Mouse (Mus musculus): ENCODE measurements at regions not wholly inside any gene's neighbourhood (a gene's known extent, or its start where the extent isn't known, plus 50 kb on each side); places are given as distances from the start of the nearest gene placed in this dataset.
A peak's percentile ranks its signal among the peaks of the same experiment; 100 is the strongest.

- no peaks in the 10 kb centered on the region for H3K27me3 ChIP-seq (ENCODE audit: control insufficient read depth, insufficient read depth, low read length)
- WGBS, result 69% methylated on average over 2 of the region's 2 CpGs
- no peaks in the 10 kb centered on the region for H3K36me3 ChIP-seq (ENCODE audit: control insufficient read depth, insufficient read depth, low read length)
- H3K27ac ChIP-seq (replicated peaks; ENCODE audit: insufficient read depth, low read depth, low read length), result no peak overlapping the region
- no peak overlapping the region for H3K4me3 ChIP-seq (ENCODE audit: insufficient read depth, low read depth, low read length)
- no peak overlapping the region for H3K9ac ChIP-seq (ENCODE audit: low read depth, low read length)
- H3K79me2 ChIP-seq (ENCODE audit: control insufficient read depth, insufficient read depth, low read length), result no peaks in the 10 kb centered on the region
- DNase-seq (ENCODE audit: extremely low read depth, low read depth, low spot score), result no peak
- no peaks in the 10 kb centered on the region for H3K4me1 ChIP-seq (ENCODE audit: control insufficient read depth, insufficient read depth, low read length)
- no peak for TF ChIP-seq POLR2A (IDR thresholded peaks at IDR 0.05; ENCODE audit: extremely low read depth, insufficient read depth, low read length)
- no peak for TF ChIP-seq CTCF (IDR thresholded peaks at IDR 0.05; ENCODE audit: low read depth, low read length)
Observed at GRCm38 (mm10) chr1:148901319-148902033, 1059.6 kb downstream of the Pla2g4a start.

GRCm38 (mm10) chr1:148870788-148871187 is 1090.3 kb downstream of the Pla2g4a start:
- H3K36me3 ChIP-seq (ENCODE audit: control insufficient read depth, insufficient read depth, low read length), result no peaks in the 10 kb centered on the region
- DNase-seq (ENCODE audit: extremely low read depth, low read depth, low spot score), result no peak
- H3K27ac ChIP-seq (replicated peaks; ENCODE audit: insufficient read depth, low read depth, low read length), result no peak overlapping the region
- TF ChIP-seq POLR2A (IDR thresholded peaks at IDR 0.05; ENCODE audit: extremely low read depth, insufficient read depth, low read length), result no peak
- TF ChIP-seq CTCF (IDR thresholded peaks at IDR 0.05; ENCODE audit: low read depth, low read length), result no peak
- no peak overlapping the region for H3K4me3 ChIP-seq (ENCODE audit: insufficient read depth, low read depth, low read length)
- 90% methylated on average over 1 of the region's 1 CpGs for WGBS
- no peaks in the 10 kb centered on the region for H3K4me1 ChIP-seq (ENCODE audit: control insufficient read depth, insufficient read depth, low read length)
- H3K79me2 ChIP-seq (ENCODE audit: control insufficient read depth, insufficient read depth, low read length), result no peaks in the 10 kb centered on the region
- H3K9ac ChIP-seq (ENCODE audit: low read depth, low read length), result no peak overlapping the region
- no peaks in the 10 kb centered on the region for H3K27me3 ChIP-seq (ENCODE audit: control insufficient read depth, insufficient read depth, low read length)

- Histone ChIP-seq H3K9ac (ENCODE audit: low read depth, low read length) (no peak overlapping the region), H3K36me3 (ENCODE audit: control insufficient read depth, insufficient read depth, low read length) (no peaks in the 10 kb centered on the region)
- 63% methylated on average over 2 of the region's 2 CpGs for WGBS
Observed at GRCm38 (mm10) chr1:148863582-148863981, 1097.5 kb downstream of the Pla2g4a start.

GRCm38 (mm10) chr1:148852990-148853389 is 1108.1 kb downstream of the Pla2g4a start:
- Histone ChIP-seq H3K27ac (replicated peaks; ENCODE audit: insufficient read depth, low read depth, low read length) (no peak overlapping the region), H3K27me3 (ENCODE audit: control insufficient read depth, insufficient read depth, low read length) (no peaks in the 10 kb centered on the region), H3K4me1 (ENCODE audit: control insufficient read depth, insufficient read depth, low read length) (no peaks in the 10 kb centered on the region), H3K79me2 (ENCODE audit: control insufficient read depth, insufficient read depth, low read length) (no peaks in the 10 kb centered on the region), H3K36me3 (ENCODE audit: control insufficient read depth, insufficient read depth, low read length) (no peaks in the 10 kb centered on the region), H3K4me3 (ENCODE audit: insufficient read depth, low read depth, low read length) (no peak overlapping the region), H3K9ac (ENCODE audit: low read depth, low read length) (no peak overlapping the region)
- no peak for DNase-seq (ENCODE audit: extremely low read depth, low read depth, low spot score)
- TF ChIP-seq POLR2A (IDR thresholded peaks at IDR 0.05; ENCODE audit: extremely low read depth, insufficient read depth, low read length), result no peak
- no peak for TF ChIP-seq CTCF (IDR thresholded peaks at IDR 0.05; ENCODE audit: low read depth, low read length)
- WGBS, result 71% methylated on average over 1 of the region's 1 CpGs

More at GRCm38 (mm10) chr1:148863582-148863981, 1097.5 kb downstream of the Pla2g4a start:
- DNase-seq (ENCODE audit: extremely low read depth, low read depth, low spot score), result no peak
- Histone ChIP-seq H3K4me3 (ENCODE audit: insufficient read depth, low read depth, low read length) (no peak overlapping the region), H3K79me2 (ENCODE audit: control insufficient read depth, insufficient read depth, low read length) (no peaks in the 10 kb centered on the region), H3K27ac (replicated peaks; ENCODE audit: insufficient read depth, low read depth, low read length) (no peak overlapping the region), H3K27me3 (ENCODE audit: control insufficient read depth, insufficient read depth, low read length) (no peaks in the 10 kb centered on the region), H3K4me1 (ENCODE audit: control insufficient read depth, insufficient read depth, low read length) (no peaks in the 10 kb centered on the region)
- no peak for TF ChIP-seq CTCF (IDR thresholded peaks at IDR 0.05; ENCODE audit: low read depth, low read length)
- TF ChIP-seq POLR2A (IDR thresholded peaks at IDR 0.05; ENCODE audit: extremely low read depth, insufficient read depth, low read length), result no peak

- Histone ChIP-seq H3K4me1 (ENCODE audit: control insufficient read depth, insufficient read depth, low read length) (no peaks in the 10 kb centered on the region), H3K79me2 (ENCODE audit: control insufficient read depth, insufficient read depth, low read length) (no peaks in the 10 kb centered on the region), H3K27me3 (ENCODE audit: control insufficient read depth, insufficient read depth, low read length) (no peaks in the 10 kb centered on the region), H3K4me3 (ENCODE audit: insufficient read depth, low read depth, low read length) (no peak overlapping the region), H3K9ac (ENCODE audit: low read depth, low read length) (no peak overlapping the region), H3K27ac (replicated peaks; ENCODE audit: insufficient read depth, low read depth, low read length) (no peak overlapping the region), H3K36me3 (ENCODE audit: control insufficient read depth, insufficient read depth, low read length) (no peaks in the 10 kb centered on the region)
- TF ChIP-seq CTCF (IDR thresholded peaks at IDR 0.05; ENCODE audit: low read depth, low read length) (no peak), POLR2A (IDR thresholded peaks at IDR 0.05; ENCODE audit: extremely low read depth, insufficient read depth, low read length) (no peak)
- WGBS, result 71% methylated on average over 2 of the region's 2 CpGs
- DNase-seq (ENCODE audit: extremely low read depth, low read depth, low spot score), result no peak
Observed at GRCm38 (mm10) chr1:148846595-148846994, 1114.5 kb downstream of the Pla2g4a start.

- H3K27ac ChIP-seq (replicated peaks; ENCODE audit: insufficient read depth, low read depth, low read length), result no peak overlapping the region
- 63% methylated on average over 3 of the region's 3 CpGs for WGBS
- H3K4me3 ChIP-seq (ENCODE audit: insufficient read depth, low read depth, low read length), result no peak overlapping the region
- H3K9ac ChIP-seq (ENCODE audit: low read depth, low read length), result no peak overlapping the region
- peak; percentile 1 for DNase-seq (ENCODE audit: extremely low read depth, low read depth, low spot score)
- H3K79me2 ChIP-seq (ENCODE audit: control insufficient read depth, insufficient read depth, low read length), result no peaks in the 10 kb centered on the region
- no peaks in the 10 kb centered on the region for H3K36me3 ChIP-seq (ENCODE audit: control insufficient read depth, insufficient read depth, low read length)
- no peaks in the 10 kb centered on the region for H3K27me3 ChIP-seq (ENCODE audit: control insufficient read depth, insufficient read depth, low read length)
- TF ChIP-seq CTCF (IDR thresholded peaks at IDR 0.05; ENCODE audit: low read depth, low read length) (no peak), POLR2A (IDR thresholded peaks at IDR 0.05; ENCODE audit: extremely low read depth, insufficient read depth, low read length) (no peak)
- H3K4me1 ChIP-seq (ENCODE audit: control insufficient read depth, insufficient read depth, low read length), result no peaks in the 10 kb centered on the region
Observed at GRCm38 (mm10) chr1:148823146-148823545, 1137.9 kb downstream of the Pla2g4a start.
